Mouse (Mus musculus) kidney, adult 11 months (tissue): ENCODE measurements around the gene Gm45717.
A peak's percentile ranks its signal among the peaks of the same experiment; 100 is the strongest.
"Not testable (repeated sequence)": the region's sequence is repeated elsewhere in the genome, so short reads cannot be mapped to it uniquely, and the experiment has no call there.

ENCODE experiments used
- DNase-seq: peaks from one replicate; pipeline ENCODE4 v3.0.0; 2022

The Gm45717 gene

DNA sequence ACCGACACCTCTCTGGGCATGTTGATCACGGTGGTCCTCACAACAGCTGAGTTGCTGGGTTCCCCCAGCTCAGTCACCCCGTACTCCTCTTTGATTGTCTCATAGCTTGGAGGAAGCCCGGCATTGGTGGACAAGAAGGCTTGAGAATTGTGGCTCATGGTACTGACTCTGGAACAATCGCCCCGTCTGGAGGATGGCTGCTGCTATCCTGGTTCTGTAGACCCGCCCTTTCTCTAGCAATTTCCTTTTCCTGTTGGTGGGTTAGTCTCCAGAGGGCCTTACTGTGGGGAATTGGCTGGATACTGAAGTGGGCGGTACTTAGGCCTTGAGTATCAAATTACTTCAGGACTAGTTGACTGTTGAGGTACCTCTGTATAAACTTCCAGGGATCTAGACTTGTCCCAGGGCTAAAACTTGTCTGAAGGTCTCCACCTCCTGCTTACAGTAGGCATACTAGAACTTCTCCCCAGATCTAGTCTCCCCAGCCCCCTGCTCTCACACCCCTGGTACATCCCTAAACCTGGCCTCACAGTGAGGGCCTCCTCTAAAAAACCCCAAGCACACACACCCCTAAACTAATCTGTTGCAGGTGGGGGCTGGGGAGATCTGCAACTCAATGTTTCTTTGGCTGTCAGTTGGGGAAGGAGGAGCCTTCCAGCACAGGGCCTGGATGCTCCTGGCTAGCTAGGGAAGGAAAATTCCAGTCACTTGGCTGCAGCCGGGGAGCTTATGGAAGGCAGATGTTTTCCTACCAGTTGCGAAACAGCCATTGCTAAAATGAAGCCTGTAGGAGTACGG lies at the start of gene Gm45717, which contains the start of gene Ifitm2:
Gm45717 (minus strand) TSS at position 180 of the 798 bp plus-strand sequence.
Ifitm2 (minus strand) TSS at position 230 of the 798 bp plus-strand sequence.
- peak; percentile 92 for DNase-seq

DNA sequence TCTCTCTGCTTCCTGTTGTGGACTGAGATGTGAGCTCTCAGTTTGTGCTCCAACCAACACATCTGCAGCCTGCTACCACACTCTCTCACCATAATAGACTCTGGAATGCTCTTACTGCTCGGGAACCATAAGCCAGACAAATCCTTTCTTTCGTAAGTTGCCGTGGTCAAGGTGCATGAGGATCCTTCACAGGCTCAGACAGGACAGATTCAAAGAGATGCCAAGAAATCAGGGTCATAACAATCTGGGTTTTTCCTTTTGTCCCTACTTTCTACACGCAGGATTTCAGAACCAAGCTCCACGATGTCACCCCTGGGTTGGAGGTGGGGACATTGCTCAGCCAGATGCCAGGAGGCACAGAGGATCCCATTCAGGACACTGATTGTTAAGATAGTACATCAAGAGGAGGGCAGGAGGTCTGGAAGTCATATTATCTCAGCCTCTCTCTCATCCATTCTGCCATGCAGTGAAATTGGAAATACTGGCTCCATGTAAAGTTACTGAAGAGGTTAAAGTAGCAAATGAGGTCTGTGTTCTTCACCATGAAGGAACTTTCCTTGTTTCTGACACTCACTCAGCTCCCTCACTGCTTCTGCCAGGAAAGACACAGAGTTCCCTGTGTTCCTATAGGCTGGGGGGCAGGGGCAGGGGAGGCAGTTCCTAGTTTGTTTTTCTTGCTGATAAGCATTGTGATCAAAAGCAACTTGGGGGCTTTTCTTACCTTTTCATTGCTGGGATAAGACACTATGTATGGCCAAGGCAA lies 47.7 kb upstream of the Gm45717 start:
- no peak for DNase-seq

DNA sequence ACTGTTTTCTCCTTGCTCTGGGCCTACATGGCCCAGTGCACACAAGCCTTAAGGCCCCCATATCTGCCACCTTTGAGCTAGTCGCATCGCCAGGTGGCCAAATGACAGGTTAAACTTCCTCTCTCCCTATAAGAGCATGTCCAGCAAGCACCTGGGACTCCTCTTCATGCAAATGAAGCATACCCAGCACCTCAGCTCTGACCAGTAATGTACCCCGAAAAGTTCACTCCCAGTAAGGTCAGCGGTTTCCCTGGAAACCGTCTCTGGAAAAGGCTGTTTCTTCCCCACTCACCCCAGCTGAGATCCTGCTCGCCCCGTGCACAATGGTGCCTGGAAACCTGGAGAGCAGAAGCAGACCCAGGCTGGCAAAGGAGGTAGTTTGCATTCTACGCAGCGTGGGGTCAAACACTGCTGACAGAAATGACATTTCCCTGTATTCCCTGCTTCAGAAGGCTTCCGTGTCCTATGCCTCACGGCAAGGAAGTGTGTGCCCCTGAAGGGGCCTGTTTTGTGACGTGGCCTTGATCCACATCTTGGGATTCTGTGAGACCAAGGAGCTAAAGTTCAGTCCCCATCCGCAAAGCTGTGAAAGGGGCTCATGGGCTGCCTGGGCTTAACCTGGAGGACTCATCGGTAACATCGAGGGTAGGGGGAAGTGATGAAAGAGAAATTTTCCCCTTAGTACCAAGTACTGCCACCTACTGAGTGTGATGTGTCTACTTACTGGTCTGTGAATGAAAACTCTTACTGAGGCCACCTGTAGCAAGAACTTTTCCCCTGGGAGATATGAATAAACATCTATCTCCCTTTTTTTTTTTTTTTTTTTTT lies 45.4 kb upstream of the Gm45717 start:
- no peak for DNase-seq

DNA sequence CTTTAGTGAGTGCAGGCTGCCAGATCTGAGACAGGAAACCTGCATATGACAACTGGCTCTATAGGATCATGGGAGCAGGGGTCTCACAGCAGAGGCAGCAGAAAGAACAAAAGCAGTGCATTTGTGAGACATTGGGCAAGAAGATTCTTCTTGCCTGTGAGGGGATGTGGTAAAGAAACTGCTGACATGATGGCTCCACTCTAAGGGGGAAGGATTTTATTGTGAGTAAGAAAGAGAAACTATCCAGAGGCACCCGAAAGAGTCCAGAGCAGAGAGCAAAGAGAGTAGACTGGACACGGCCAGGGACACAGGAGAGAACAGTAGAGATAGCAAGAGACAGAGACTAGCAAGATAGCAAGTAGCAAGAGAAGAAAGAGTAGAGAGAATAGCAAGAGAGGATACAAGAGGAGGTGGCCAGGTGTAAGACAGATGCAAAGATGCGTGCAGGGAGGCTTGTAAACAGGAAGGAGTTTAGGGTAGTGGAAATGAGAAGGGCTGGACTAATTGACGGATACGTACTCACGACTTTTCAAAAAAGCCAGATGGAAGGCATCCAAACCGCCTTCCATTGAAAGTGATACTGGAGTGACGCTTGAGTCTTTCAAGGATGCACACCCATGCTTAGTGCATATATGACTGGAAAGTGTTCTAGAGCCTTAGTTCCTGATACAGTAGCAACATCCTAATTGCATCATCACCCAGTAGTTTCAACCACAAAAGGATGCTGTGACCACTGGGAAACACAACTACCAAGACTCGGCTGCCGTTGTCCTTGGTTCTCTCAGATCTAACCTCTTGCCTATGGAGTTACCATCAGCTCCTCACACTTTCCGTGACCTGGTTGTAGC lies 43.3 kb upstream of the Gm45717 start:
- no peak for DNase-seq

DNA sequence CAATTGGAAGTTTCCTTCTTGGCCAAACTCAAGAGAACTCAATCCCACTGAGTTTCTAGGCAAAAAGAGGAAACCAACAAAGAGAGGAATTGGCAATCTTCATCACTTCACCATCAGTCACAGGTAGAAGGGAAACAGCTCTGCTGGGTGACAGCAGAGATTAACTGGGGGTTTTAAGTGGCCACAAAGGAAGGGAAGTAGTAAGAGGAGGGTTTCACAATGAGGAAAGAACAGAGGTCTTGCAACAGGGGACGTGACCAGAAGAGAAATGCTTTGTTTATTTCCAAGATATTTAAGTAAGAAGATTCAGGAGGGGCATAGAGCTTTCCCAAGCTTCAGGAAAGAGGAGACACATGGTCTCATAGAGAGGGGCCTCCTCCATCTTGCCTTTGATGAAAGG lies 42.1 kb upstream of the Gm45717 start:
- no peak for DNase-seq

DNA sequence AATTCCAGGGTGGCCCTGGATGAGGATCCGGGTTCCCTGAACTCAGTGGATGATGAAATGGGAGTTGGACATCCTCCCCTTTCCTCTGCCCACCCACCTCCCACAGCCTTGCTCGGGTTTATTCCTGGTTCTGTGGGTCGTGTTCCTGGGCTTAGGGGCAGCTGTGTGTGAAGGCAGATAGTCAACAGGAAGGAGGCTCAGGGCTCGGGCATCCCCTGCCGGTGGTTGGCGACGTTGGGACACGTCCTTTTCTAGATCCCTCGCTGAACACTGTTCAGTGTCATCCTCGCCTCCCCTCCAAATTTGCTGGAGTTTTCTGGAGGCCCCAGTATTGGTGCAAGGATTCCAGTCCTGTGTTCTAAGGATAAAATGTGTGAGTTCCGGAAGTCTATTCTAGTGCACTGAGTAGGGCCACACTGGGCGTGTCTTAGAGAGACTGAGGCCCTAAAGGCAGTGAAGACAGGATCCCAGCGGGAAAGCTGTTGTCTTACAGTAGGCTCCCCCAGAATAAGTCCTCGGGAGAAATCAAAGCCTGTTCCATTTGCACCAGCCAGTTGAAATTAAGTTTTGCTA lies 35.5 kb upstream of the Gm45717 start:
- DNase-seq = no peak

DNA sequence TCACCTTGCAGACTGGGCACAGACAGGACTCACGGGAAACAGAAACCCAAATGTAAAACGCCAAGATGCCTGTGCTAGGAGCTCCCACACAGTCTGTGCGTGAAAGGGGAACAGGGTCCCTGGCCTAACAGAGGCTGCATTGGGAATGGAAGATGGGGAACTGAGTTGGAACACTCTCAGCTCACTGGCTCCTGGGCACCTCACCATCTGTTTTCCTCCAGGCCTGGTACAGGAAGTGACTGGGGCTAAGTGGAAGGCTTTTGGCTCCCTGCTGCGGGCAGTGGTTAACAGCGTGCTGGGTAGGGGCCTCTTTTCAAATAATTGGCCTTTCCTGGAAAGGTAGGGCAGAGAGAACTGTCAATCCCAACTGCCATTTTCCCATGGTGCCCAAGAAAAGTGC lies 34.9 kb upstream of the Gm45717 start:
- DNase-seq = no peak

DNA sequence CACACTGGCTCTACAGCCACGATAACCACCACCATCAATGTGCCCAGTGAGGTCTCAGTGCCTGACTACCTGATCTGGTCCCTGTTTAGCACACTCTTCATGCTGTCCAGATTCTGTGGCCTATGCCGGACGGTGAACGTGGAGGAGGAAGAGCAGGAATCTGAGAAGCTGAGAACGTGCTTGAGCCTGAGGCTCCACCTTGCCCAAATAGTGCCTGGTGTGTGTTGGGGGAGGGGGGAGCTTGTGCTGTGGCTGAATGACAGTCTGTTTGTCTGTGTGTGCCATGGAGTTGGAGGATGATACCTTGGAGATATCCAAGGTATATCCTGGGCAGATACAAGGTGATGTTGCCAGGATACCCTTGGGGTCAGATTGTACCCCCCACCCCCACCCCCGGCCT lies 34.4 kb upstream of the Gm45717 start:
- no peak for DNase-seq

DNA sequence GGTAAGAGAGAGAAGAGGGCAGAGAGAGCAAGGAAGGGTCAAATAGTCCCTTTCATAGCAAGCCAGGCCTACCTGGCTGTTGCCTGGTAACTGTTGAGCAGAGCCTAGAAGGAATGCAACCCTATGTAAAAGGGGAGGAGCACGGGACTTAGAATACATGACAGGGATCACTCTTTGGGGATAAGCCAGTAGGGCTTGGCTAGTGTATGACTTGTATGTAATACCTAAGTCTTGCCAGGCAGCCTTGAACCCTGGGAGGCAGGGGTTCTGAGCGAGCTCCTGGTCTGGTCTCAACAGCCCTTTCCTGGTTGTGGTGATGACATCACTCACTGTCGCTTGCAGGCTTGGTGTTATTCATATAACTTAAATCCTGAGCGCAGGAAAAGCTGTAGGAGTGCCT lies 33.3 kb upstream of the Gm45717 start:
- DNase-seq = no peak

DNA sequence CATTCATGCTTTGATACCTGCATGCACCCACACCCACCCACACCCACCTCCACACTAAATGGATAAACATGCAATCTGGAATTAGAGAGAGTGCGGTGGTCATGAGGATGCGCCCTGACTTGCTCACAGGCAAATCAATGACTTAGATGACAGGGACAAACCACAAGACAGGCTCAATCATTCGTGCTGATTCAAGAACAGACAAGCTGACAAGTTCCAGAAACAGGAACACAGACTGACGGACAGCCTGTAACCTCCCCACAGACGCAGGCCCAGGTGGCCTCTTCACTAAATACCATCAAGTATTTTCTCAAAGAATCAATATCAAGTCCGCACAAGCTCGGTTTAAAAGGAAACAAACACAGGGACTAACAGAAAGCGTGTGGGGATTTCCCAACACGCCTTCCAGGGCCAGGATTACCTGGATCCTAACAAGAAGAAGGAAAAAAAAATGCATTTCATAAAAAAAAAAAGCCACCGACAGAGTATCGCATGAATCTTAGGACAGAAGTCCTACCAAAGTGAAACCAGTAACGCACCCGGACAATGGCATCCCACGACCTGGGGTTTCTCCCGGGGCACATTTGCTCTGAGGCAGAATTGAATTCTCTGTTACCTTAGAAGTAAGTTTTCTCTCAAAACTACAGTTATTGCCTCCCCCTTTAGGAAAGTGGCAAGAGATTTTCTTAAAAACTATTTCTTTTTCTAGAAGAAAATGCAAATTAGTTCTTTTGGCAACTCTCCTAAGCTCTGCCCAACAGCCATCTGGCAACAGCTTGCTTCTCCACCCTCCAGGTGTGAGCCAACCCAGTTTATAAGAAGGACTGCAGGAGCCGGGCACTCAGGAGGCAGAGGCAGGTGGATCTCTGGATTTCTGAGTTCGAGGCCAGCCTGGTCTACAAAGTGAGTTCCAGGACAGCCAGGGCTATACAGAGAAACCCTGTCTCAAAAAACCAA lies 31.7 kb upstream of the Gm45717 start:
- DNase-seq = no peak

DNA sequence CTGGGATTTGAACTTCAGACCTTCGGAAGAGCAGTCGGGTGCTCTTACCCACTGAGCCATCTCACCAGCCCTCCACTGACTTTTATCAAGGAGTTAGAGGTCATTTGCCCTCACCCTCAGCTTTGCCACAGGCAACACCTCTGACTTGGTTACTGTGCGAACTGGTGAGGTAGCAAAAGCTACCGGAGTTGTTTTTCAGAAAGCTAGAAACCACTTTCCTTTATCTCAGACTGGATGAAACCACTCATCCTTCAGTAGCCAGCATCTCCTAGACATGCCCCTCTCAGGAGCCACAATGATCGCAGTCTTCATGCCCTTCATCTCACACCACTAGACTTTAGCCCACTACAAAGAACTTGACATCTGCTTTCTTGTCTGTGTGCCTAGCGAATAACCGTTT lies 27.2 kb upstream of the Gm45717 start:
- no peak for DNase-seq

DNA sequence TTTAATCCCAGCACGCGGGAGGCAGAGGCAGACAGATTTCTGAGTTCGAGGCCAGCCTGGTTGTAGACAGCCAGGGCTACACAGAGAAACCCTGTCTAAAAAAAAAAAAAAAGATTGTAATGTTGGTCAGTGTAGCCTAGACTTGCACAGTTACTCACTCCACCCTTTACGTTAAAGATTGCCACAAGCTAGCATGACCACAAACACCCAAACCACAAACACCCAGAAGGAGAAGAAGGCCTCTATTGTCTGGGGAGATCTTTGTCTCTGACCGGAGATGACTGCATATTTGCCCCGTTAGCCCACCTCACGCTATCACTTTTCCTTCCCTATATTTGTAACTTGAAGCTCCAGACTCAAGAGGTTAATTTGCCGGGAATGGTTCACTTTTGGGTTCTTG lies 26.0 kb upstream of the Gm45717 start:
- no peak for DNase-seq

DNA sequence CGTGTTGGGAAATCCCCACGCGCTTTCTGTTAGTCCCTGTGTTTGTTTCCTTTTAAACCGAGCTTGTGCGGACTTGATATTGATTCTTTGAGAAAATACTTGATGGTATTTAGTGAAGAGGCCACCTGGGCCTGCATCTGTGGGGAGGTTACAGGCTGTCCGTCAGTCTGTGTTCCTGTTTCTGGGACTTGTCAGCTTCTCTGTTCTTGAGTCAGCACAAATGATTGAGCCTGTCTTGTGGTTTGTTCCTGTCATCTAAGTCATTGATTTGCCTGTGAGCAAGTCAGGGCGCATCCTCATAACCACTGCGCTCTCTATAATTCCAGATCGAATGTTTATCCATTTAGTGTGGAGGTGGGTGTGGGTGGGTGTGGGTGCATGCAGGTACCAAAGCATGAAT lies 21.0 kb upstream of the Gm45717 start:
- not testable (repeated sequence) for DNase-seq

DNA sequence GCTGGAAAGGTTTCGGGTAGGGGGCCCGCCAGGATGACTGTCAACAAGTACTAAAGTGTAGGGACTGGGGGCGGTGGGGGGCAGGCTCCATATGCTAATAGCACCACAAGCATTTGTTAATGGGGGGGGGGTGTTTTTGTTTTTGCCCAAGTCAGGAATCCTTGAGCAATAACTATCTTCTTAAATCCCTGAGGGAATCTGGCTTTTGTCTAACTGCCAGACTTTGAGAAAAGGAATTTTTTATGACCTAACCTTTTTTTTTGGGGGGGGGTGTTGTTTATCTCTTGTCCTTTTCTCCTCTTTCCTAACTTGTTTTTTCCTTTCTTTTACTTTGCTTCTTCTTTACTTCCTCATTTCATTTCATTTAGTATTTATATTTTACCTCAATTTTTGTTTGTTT lies 19.7 kb upstream of the Gm45717 start:
- no peak for DNase-seq

DNA sequence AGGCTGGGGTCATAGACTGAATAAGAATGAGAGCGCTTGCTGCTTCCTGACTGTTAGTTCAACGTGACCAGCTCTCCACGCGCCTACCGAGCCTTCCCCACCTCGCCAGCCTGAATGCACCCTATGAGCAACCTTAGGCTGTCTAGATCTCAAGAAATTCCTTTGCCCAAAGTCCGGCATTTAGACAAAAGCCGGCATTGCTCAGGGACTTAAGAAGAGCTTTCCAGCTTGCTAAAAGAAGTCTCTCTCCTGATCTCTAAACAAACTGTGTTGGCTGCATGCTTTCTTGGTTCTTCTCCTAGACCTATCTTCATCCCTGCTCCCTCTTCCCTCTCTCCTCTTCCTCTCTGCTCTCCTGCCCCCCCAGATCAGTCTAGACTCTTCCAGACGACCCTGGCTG lies 19.2 kb upstream of the Gm45717 start:
- DNase-seq = no peak

DNA sequence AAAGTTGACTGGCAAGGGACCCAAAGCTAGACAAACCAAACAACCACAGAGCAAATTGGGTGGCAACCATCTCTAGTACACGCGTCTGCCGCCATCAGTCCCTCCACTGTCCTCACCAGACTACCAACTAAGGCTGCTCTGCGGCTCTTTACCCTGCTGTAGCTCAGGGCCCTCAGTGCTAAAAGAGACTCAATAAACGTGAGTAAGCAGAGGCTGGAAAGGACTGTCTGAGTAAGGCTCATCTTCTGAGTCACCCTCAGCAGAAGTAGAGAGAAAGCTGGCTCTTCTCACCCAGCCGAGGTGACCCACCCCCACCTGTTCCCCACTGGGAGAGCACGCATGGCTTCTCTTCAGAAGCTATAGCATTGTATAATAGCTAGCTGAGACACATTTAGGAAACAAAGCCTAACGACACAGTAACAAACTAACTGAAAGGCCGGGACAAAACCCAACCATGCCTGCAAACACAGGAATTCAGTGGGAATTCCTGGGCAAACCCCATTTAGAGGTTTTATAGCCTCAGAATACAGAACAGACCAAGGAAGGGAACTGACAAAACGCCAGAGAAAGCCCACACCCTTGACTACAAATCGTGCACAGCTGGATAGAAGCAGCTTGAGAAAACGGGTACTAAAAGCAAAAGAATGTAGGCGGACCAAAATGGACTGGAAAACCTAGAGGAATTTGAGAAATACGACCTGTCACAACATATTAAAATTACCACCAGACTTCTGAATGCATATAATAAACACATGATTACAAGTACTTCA lies 17.8 kb upstream of the Gm45717 start:
- DNase-seq = no peak

DNA sequence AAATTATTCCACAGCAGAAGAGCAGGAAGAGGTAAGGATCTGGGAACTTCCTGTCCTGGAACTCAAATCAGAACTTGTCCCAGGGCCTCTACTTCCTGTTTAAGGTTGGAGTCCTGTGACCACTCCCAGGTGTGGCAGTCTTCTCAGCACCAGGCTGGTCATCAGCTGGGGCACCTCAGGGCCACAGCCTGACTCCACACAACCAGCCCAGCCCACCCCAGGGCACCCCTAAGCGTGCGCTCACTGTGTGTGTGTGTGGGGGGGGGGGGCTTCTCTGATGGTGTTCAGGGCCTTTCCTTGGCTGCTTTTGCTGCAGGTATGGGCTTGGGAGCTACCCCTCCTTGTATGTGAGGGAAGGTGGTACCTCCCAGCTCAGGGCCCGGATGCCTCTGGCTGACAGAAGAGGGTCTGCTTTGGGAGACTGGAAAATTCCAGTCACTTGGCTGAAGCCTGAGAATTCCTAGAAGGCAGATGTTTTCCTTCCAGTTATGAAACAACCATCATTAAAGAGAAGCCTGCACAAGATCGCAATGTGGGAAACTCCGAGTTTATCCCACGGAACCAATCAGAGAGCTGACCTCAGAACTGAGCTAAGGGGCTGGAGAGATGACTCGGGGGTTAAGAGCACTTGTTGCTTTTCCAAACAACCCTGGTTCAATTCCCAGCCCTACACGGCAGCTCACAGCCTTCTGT lies 15.9 kb upstream of the Gm45717 start:
- DNase-seq = peak; percentile 44

DNA sequence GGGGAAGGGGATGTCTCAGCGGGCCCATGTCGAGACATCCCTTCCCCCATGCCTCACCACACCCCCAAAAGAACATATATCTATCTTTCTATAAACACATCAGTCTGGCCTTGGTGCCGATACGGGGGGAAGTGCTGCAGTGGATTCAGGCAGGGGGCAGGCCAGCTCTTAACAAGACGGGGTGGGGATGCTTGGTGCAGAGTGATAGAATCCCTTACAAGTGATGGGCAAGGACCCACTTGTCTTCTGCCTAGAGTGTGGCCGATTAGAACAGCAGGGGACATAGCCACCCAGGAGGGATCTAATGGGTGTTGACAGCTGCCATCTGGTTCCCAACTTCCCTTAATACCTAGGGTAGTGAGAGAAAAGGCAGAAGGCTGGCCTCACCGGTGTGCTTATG lies 15.2 kb upstream of the Gm45717 start:
- DNase-seq = no peak

DNA sequence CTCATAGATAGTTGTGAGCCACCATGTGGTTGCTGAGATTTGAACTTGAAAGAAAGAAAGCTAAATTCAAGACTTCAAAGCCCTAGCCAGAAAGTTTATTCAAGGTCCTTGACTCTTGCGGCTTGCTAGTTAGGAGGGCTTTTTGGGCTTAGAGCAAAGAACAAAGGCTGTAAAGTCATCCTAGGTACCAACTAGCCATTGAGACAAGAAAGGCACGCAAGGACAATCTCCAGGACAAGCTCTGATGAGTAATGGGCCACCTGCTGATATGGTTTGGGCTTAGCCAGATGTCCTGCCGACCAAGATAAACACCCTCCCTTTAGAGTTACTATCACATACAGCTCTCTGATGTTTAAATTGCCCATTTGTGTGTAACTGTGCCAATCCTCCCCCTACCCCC lies 13.0 kb upstream of the Gm45717 start:
- DNase-seq = not testable (repeated sequence)
